Comparison of ENCODE assay signal across 9 mouse cellular contexts in the genomic region with DNA sequence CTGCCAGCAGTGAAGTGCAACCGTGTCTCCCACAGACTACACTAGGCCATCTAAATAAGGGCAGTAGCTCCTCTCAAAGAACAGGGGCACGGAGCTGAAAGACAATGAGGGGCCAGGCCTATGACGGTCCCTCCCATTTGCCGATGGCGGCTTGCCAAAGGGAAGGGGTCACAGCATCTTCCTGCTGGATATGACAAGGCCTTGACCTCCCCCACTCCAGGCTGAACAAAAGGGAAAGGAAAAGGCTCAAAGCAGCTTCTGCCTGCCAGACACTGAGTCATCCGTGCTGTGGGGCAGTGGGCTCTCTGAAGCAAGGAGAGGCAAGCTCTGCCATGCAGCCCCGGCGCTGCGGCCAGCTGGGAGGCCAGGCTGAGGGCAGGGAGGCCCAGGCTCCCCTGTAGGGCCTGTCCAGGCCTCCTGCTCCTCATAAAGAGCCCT. TPM values are rescaled to one million over a fixed set of nuclear protein-coding genes. Genes with fewer than 3 reads are reported as not detected.
DNase-seq lines count a peak whose midpoint lies in the region; ATAC-seq and TF ChIP-seq lines count a peak whose summit lies in the region.
"Had no signal": no experiment of that assay in that cellular context is flagged by ENCODE, and none has a peak within 500 bp of the region (broad histone marks: within the 10 kb centered on the region; RNA-seq: fewer than 3 reads in every experiment).

No protein-coding gene starts in this region.

- no peak for TF ChIP-seq EP300 in MEL (IDR thresholded peaks at IDR 0.05; ENCODE audit: low read depth in 1 of 2, low read length in 2 of 2)
- no peak for TF ChIP-seq EP300 in liver, embryonic 14.5 days (IDR thresholded peaks at IDR 0.05; ENCODE audit: low read depth)

- peaks cover 12 to 24% of the 10 kb centered on the region in 2 experiments for H3K4me1 ChIP-seq in MEL (ENCODE audit: control insufficient read depth in 1 of 2, insufficient read depth in 2 of 2, low read length in 2 of 2)
- peaks cover 20% of the 10 kb centered on the region for H3K4me1 ChIP-seq in cerebellum, adult 2 months (ENCODE audit: control insufficient read depth, insufficient read depth, low read length)
- H3K4me1 ChIP-seq in forebrain, postnatal 0 days (ENCODE audit: insufficient read depth) = 0 out of 2 replicates have a peak, but pooled peaks cover 3% of the 10 kb centered on the region
- peaks cover 0 to 29% of the 10 kb centered on the region in 2 experiments for H3K4me1 ChIP-seq in liver, embryonic 14.5 days (replicated peaks; ENCODE audit: control insufficient read depth in 2 of 2, insufficient read depth in 2 of 2, low read length in 1 of 2)
- H3K4me1 ChIP-seq in neural tube, embryonic 13.5 days (replicated peaks) = peaks cover 62% of the 10 kb centered on the region

- TF ChIP-seq CTCF in MEL (IDR thresholded peaks at IDR 0.05 in 2 of 3, conservative IDR thresholded peaks at IDR 0.05 in 1 of 3; ENCODE audit: control insufficient read depth in 1 of 3, insufficient read depth in 1 of 3, low read depth in 2 of 3, low read length in 3 of 3, poor library complexity in 1 of 3, severe bottlenecking in 1 of 3) = no peak
- no peak for TF ChIP-seq CTCF in cerebellum, adult 2 months (IDR thresholded peaks at IDR 0.05; ENCODE audit: borderline replicate concordance, insufficient read depth, low read depth, low read length)
- no peak for TF ChIP-seq CTCF in forebrain, postnatal 0 days (IDR thresholded peaks at IDR 0.05; ENCODE audit: low read depth)
- TF ChIP-seq CTCF in liver, embryonic 14.5 days (IDR thresholded peaks at IDR 0.05; ENCODE audit: low read depth) = no peak

- intact Hi-C loops in heart, postnatal 14 days (cut with DNase I) = loop anchor here (5.0 kb wide), 1 partner anchor 60 kb away; no protein-coding TSS in a partner anchor

- H3K27me3 ChIP-seq in MEL (ENCODE audit: control insufficient read depth in 1 of 2, insufficient read depth in 2 of 2, low read length in 2 of 2) = no peaks in the 10 kb centered on the region
- H3K27me3 ChIP-seq in cerebellum, adult 2 months (ENCODE audit: control insufficient read depth, insufficient read depth, low read length) = no peaks in the 10 kb centered on the region
- H3K27me3 ChIP-seq in forebrain, postnatal 0 days (ENCODE audit: insufficient read depth, low read length) = no peaks in the 10 kb centered on the region
- no peaks in the 10 kb centered on the region for H3K27me3 ChIP-seq in liver, embryonic 14.5 days (ENCODE audit: control insufficient read depth, insufficient read depth, low read length)
- no peaks in the 10 kb centered on the region for H3K27me3 ChIP-seq in neural tube, embryonic 13.5 days

- TF ChIP-seq POLR2A in MEL (IDR thresholded peaks at IDR 0.05; ENCODE audit: control insufficient read depth in 1 of 2, insufficient read depth in 1 of 2, low read depth in 1 of 2, low read length in 2 of 2, poor library complexity in 1 of 2) = no peak
- TF ChIP-seq POLR2A in cerebellum, adult 2 months (IDR thresholded peaks at IDR 0.05; ENCODE audit: borderline replicate concordance, insufficient read depth, low read length) = no peak

- no peak overlapping the region for H3K4me2 ChIP-seq in forebrain, postnatal 0 days (ENCODE audit: low read depth)
- H3K4me2 ChIP-seq in liver, embryonic 14.5 days (ENCODE audit: low read depth) = no peak overlapping the region
- H3K4me2 ChIP-seq in neural tube, embryonic 13.5 days = no peak overlapping the region

- WGBS in cerebellum, adult 2 months = 41% methylated on average over 9 of the region's 9 CpGs
- WGBS in forebrain, postnatal 0 days = 4% methylated on average over 9 of the region's 9 CpGs
- 46% methylated on average over 9 of the region's 9 CpGs for WGBS in liver, embryonic 14.5 days (ENCODE audit: insufficient replicate concordance)
- WGBS in neural tube, embryonic 13.5 days = 3% methylated on average over 9 of the region's 9 CpGs

- H3K36me3 ChIP-seq in MEL (ENCODE audit: control insufficient read depth in 1 of 2, insufficient read depth in 2 of 2, low read length in 2 of 2) = peaks cover 0 to 12% of the 10 kb centered on the region in 2 experiments; a peak in 2 of 4 replicates
- H3K36me3 ChIP-seq in forebrain, postnatal 0 days (ENCODE audit: insufficient read depth) = no peaks in the 10 kb centered on the region; the same call in 1 of the 2 replicates
- H3K36me3 ChIP-seq in liver, embryonic 14.5 days (replicated peaks; ENCODE audit: control insufficient read depth, insufficient read depth, low read depth) = no peaks in the 10 kb centered on the region
- H3K36me3 ChIP-seq in neural tube, embryonic 13.5 days = no peaks in the 10 kb centered on the region

- no peak overlapping the region for H3K4me3 ChIP-seq in MEL (ENCODE audit: control insufficient read depth in 1 of 2, insufficient read depth in 1 of 2, low read depth in 2 of 2, low read length in 2 of 2)
- H3K4me3 ChIP-seq in cerebellum, adult 2 months (replicated peaks; ENCODE audit: insufficient read depth, low read depth, low read length) = no peak overlapping the region
- no peak overlapping the region for H3K4me3 ChIP-seq in forebrain, postnatal 0 days (ENCODE audit: low read depth, low read length)
- no peak overlapping the region for H3K4me3 ChIP-seq in liver, embryonic 14.5 days (ENCODE audit: insufficient read depth in 1 of 2, low read depth in 2 of 2, low read length in 2 of 2)
- H3K4me3 ChIP-seq in neural tube, embryonic 13.5 days = no peak overlapping the region

- no peaks in the 10 kb centered on the region for H3K79me2 ChIP-seq in MEL (ENCODE audit: control insufficient read depth, insufficient read depth, low read length, poor library complexity)

- H3K9ac ChIP-seq in MEL (ENCODE audit: control insufficient read depth, low read depth, low read length, poor library complexity, severe bottlenecking) = no peak overlapping the region
- H3K9ac ChIP-seq in forebrain, postnatal 0 days = no peak overlapping the region
- no peak overlapping the region for H3K9ac ChIP-seq in liver, embryonic 14.5 days (replicated peaks)
- H3K9ac ChIP-seq in neural tube, embryonic 13.5 days = peak overlapping the region; percentile 53

- DNase-seq in MEL (ENCODE audit: low read depth, low spot score) = peak; percentile 21
- DNase-seq in cerebellum, adult 2 months = peak; percentile 50 to 64
- DNase-seq in forebrain, postnatal 0 days = peak; percentile 38
- DNase-seq in heart, postnatal 14 days = peak; percentile 87 to 88
- DNase-seq in layer of hippocampus, adult 11-12 months (ENCODE audit: low spot score) = peak; percentile 84
- DNase-seq in liver, embryonic 14.5 days (ENCODE audit: low read depth in 3 of 3, low spot score in 3 of 3) = no peak
- peak; percentile 79 to 82 for DNase-seq in urinary bladder, postnatal 4 days (ENCODE audit: low spot score in 2 of 2)

- TF ChIP-seq RAD21 in MEL (IDR thresholded peaks at IDR 0.05; ENCODE audit: low read depth, low read length) = no peak

- H3K27ac ChIP-seq in MEL (ENCODE audit: control insufficient read depth, low read depth, low read length) = no peak overlapping the region
- H3K27ac ChIP-seq in cerebellum, adult 2 months (ENCODE audit: insufficient read depth, low read length) = peak overlapping the region; percentile 30; the same call in 1 of the 2 replicates
- peak overlapping the region; percentile 81 for H3K27ac ChIP-seq in forebrain, postnatal 0 days (ENCODE audit: low read depth, low read length)
- H3K27ac ChIP-seq in liver, embryonic 14.5 days = no peak overlapping the region
- H3K27ac ChIP-seq in neural tube, embryonic 13.5 days (replicated peaks) = peak overlapping the region; percentile 91

- H3K9me3 ChIP-seq in MEL (replicated peaks; ENCODE audit: insufficient read depth, low read length) = no peaks in the 10 kb centered on the region
- H3K9me3 ChIP-seq in forebrain, postnatal 0 days (ENCODE audit: low read length) = no peaks in the 10 kb centered on the region
- no peaks in the 10 kb centered on the region for H3K9me3 ChIP-seq in liver, embryonic 14.5 days (ENCODE audit: control insufficient read depth, low read length)
- no peaks in the 10 kb centered on the region for H3K9me3 ChIP-seq in neural tube, embryonic 13.5 days
- H3K9me3 ChIP-seq: G1E had no signal

- ATAC-seq in forebrain, postnatal 0 days = peak; percentile 73
- ATAC-seq in liver, embryonic 14.5 days (ENCODE audit: insufficient read depth) = peak; percentile 36
- peak; percentile 60; the same call in 1 of the 2 replicates for ATAC-seq in neural tube, embryonic 13.5 days (ENCODE audit: low read depth)

TF ChIP-seq in MEL, 35 proteins besides CTCF, POLR2A, EP300 and RAD21:
- TF ChIP-seq ZC3H11A (IDR thresholded peaks at IDR 0.05; ENCODE audit: low read depth, low read length) (no peak), BHLHE40 (IDR thresholded peaks at IDR 0.05; ENCODE audit: borderline replicate concordance, low read depth, low read length) (no peak), USF1 (IDR thresholded peaks at IDR 0.05; ENCODE audit: low read depth, low read length) (no peak)

RNA-seq across cellular contexts. Expression of a gene that starts 43.8 kb away (rescaled TPM):
- total RNA-seq in MEL (2012; rRNA removed) = 1.7 TPM in 2 replicates
- polyA plus RNA-seq in MEL (2012; ENCODE audit: insufficient read depth in 1 of 2, insufficient read length in 2 of 2, low read depth in 1 of 2, low replicate concordance in 2 of 2, missing spikeins in 1 of 2) = under 1 TPM in 1 of 2 experiments, not detected in 1; 0.68 TPM
- polyA plus RNA-seq in cerebellum, adult 2 months (2012; rRNA removed) = 4.6 TPM in 2 replicates
- 12.1 and 12.2 TPM in 2 replicates for total RNA-seq in forebrain, postnatal 0 days (2014; rRNA removed)
- 8.7 and 14.2 TPM in 2 replicates for polyA plus RNA-seq in forebrain, postnatal 0 days (2015; fragmentation: Nextera tagmentation; extraction: Ambion mirVana)
- total RNA-seq in heart, postnatal 14 days (2021) = under 1 TPM; 0.46 to 0.65 TPM
- 0.60 and 0.65 TPM in 2 replicates for polyA plus RNA-seq in liver, embryonic 14.5 days (2012; rRNA removed)
- 0.72 and 1.4 TPM in 2 replicates for polyA plus RNA-seq in liver, embryonic 14.5 days (2014; fragmentation: Nextera tagmentation; extraction: Ambion mirVana)
- 1.6 and 2.1 TPM in 2 replicates for polyA plus RNA-seq in neural tube, embryonic 13.5 days (2015; fragmentation: Nextera tagmentation; extraction: Ambion mirVana)

Comparison
In these comparisons a context has a peak if more than half of its experiments do, and no peak if none do; other contexts are left out.
1. DNase-seq: peak in MEL (single experiment), cerebellum, adult 2 months (2 of 2), forebrain, postnatal 0 days (single experiment), heart, postnatal 14 days (2 of 2), layer of hippocampus, adult 11-12 months (single experiment) and urinary bladder, postnatal 4 days (2 of 2); none in liver, embryonic 14.5 days (0 of 3).
2. H3K27ac ChIP-seq: peak in cerebellum, adult 2 months (single experiment), forebrain, postnatal 0 days (single experiment) and neural tube, embryonic 13.5 days (single experiment); none in MEL (single experiment) and liver, embryonic 14.5 days (single experiment).
3. Peak in every context shown above with its lines, with median percentiles within 50 percentile points of each other: ATAC-seq.